Mouse (Mus musculus): ENCODE measurements around the gene Best1. TPM values are rescaled to one million over a fixed set of nuclear protein-coding genes. Genes with fewer than 3 reads are reported as not detected.

Gene Best1
- polyA plus RNA-seq, 1 experiment from 2014 or later = 0.94 TPM

DNA sequence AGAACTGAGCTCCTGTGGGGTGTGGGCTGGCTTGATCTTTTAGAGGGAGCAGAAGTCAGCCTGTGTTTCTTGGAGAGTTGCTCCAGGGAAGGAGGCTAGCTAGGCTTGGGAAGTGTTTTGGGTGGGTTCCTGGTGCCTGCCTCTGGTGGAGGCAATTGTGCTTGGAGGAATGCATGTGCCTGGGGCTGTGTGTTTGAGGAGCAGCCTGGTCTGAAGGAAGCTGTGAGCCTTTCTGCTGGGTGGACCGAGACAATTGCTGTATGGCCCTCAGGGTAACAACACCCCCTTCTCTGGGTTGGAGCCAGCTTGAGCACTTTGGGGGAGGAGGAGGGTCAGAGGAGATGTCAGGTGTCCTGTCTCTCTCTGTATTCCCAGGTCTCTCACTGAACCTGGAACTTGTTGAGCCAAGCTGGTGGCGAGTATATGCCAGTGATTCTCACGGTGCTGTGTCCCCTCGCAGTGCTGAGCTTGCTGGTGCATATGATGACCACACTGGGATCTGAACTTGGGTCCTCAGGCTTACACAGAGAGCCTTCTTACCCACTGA is 17.9 kb upstream of the Best1 start:
- H3K4me3 ChIP-seq = peak overlapping the region; percentile 55
- 69% methylated on average over 4 of the region's 4 CpGs for WGBS
- no peak overlapping the region for H3K27ac ChIP-seq
- H3K9ac ChIP-seq = 0 out of 2 replicates have a peak overlapping the region, but pooled peaks have one; percentile 63
- ATAC-seq (ENCODE audit: low FRiP score) = no peak
- H3K9me3 ChIP-seq (replicated peaks) = no peaks in the 10 kb centered on the region
- H3K4me1 ChIP-seq = peaks cover 25% of the 10 kb centered on the region; the same call in 1 of the 2 replicates
- H3K4me2 ChIP-seq (replicated peaks) = peak overlapping the region; percentile 85
- no peaks in the 10 kb centered on the region for H3K36me3 ChIP-seq
- peaks cover 8% of the 10 kb centered on the region for H3K27me3 ChIP-seq

DNA sequence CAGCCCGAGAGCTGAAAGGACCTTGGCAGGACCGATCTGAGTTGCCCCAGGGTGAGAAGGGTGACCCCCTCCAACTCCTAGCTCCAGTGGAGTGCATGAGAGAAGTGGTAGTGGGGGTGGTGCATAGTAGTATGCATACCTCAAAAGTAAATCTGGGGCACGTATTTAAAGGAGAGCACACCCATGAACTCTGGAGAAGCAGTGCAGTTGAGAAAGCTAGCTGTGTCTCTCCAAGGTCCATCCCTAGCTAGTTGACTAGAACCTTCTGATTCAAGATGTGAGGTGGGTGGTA is 17.0 kb upstream of the Best1 start:
- Histone ChIP-seq H3K9me3 (replicated peaks) (no peaks in the 10 kb centered on the region), H3K4me1 (peaks cover 28% of the 10 kb centered on the region), H3K4me3 (peak overlapping the region; percentile 55), H3K9ac (peak overlapping the region; percentile 63), H3K27ac (peak overlapping the region; percentile 76; the same call in 1 of the 2 replicates), H3K27me3 (peaks cover 8% of the 10 kb centered on the region), H3K36me3 (no peaks in the 10 kb centered on the region), H3K4me2 (replicated peaks) (peak overlapping the region; percentile 85)
- WGBS = 0% methylated on average over 3 of the region's 3 CpGs
- no peak; the same call in 1 of the 2 replicates for ATAC-seq (ENCODE audit: low FRiP score)

DNA sequence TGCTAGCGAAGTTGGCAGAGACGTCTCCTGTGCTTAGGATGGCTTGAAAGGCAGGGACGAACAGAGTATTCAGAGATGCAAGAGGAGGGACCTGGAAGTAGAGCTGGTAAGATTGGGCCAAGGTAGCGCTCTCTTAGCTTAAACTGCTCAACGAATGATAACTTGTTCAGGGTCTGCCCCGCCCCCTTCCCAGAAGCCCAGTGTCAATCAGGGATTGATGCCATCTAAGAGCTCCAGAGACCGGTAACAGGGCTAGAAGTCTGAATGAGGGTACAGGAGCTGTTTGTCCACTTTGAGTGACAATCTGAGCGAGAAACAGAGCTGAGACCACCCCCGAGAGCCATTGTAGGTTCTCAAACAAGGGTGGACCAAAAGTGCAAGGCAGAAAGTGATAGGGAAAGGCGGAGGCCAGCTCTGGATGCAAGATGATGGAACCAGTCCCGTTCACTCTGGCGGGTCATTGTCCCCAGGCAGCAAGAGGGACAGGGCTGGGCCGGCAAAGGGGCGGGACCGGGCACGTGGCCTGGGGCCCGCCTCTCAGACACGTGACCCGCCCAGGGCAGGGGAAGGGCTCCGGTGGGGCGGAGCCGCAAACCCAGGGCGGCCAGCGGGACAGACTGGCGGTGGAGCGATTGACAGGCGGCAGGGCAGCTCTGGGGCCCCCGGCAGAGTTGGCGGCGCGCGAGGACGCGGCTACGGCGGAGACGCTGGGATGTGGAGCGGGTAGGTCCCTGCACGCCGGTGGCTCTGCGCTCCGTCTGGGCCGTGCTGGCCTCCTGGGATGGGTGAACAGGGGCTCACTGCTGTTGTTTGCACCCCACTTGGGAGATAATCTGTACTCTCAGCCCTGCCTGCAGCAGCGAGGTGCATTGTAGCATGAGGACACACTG is 16.4 kb upstream of the Best1 start:
- peak overlapping the region; percentile 85 for H3K4me2 ChIP-seq (replicated peaks)
- peaks cover 32% of the 10 kb centered on the region for H3K4me1 ChIP-seq
- H3K36me3 ChIP-seq = no peaks in the 10 kb centered on the region
- H3K4me3 ChIP-seq = peak overlapping the region; percentile 55
- peaks cover 8% of the 10 kb centered on the region for H3K27me3 ChIP-seq
- no peaks in the 10 kb centered on the region for H3K9me3 ChIP-seq (replicated peaks)
- peak overlapping the region; percentile 76 for H3K27ac ChIP-seq
- peak overlapping the region; percentile 63 for H3K9ac ChIP-seq
- ATAC-seq (ENCODE audit: low FRiP score) = peak; percentile 97
- WGBS = 5% methylated on average over 43 of the region's 44 CpGs

DNA sequence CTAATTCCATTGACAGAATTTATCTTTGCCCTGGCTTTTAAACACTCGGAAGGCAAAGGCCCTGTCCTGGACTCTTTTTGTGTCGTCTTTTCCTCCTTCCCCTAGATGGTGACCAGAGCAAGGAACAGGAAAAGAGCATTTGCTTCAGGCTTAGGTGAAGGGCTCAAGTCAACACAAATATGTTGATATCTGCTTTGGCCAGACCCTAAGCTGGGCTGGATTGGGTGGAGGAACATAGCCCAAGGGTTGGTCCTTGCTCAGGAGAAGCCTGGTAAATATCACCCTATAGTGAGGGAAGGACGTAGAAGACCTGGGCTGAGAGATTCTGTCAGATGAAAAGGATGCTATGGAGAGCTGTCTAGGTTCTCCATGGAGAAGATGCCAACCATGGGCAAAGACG is 14.7 kb upstream of the Best1 start:
- no peak for ATAC-seq (ENCODE audit: low FRiP score)
- WGBS = 89% methylated on average over 4 of the region's 4 CpGs
- H3K9ac ChIP-seq = no peak overlapping the region
- no peaks in the 10 kb centered on the region for H3K9me3 ChIP-seq (replicated peaks)
- H3K4me3 ChIP-seq = no peak overlapping the region
- H3K36me3 ChIP-seq = no peaks in the 10 kb centered on the region
- H3K4me2 ChIP-seq (replicated peaks) = no peak overlapping the region
- H3K27me3 ChIP-seq = peaks cover 8% of the 10 kb centered on the region
- H3K4me1 ChIP-seq = peaks cover 31% of the 10 kb centered on the region
- no peak overlapping the region for H3K27ac ChIP-seq

DNA sequence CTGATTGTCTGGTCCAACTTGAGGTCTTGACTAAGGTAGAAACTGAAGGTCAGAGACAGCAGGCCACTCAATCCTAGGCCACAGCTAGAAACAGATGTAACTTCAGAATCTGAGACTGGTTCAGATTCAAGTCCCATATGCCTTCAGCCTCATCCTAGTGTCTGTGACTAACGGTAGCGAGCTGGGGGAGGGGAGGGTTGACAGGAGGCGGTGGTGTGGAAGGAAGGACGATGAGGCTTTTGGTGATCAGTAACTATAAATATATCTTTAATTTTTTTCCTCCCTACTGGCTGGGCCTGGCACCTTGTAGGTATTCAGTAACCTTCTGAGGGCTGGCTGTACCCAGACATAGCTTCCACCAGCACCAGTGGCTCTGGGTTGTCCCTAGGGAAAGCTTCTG is 14.0 kb upstream of the Best1 start:
- WGBS = 74% methylated on average over 4 of the region's 4 CpGs
- no peak overlapping the region for H3K9ac ChIP-seq
- peaks cover 31% of the 10 kb centered on the region for H3K4me1 ChIP-seq
- no peaks in the 10 kb centered on the region for H3K36me3 ChIP-seq
- H3K4me3 ChIP-seq = no peak overlapping the region
- H3K27ac ChIP-seq = no peak overlapping the region
- no peak overlapping the region for H3K4me2 ChIP-seq (replicated peaks)
- no peak for ATAC-seq (ENCODE audit: low FRiP score)
- no peaks in the 10 kb centered on the region for H3K9me3 ChIP-seq (replicated peaks)
- H3K27me3 ChIP-seq = peaks cover 8% of the 10 kb centered on the region

DNA sequence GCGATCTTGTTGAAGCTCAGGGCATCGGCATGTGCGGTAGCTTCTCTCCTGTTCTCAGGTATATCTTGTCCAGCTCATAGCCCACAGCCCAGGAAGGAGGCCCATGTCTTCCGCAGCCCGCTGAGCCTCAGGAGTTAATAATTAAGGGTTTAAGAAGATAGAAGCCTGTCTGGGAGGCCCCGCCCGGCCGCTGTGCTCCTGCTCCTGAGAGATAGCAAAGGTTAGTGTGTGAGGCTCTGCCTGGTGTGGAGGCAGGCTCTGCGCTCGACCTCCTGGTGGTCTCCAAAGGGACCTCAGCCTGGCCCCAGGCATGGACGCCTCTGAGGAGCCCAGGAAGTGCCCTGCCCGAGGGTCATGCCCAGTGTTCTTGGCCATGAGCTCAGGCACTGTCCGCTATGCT is 13.4 kb upstream of the Best1 start:
- Histone ChIP-seq H3K4me2 (replicated peaks) (no peak overlapping the region), H3K9me3 (replicated peaks) (no peaks in the 10 kb centered on the region), H3K27me3 (peaks cover 8% of the 10 kb centered on the region), H3K9ac (no peak overlapping the region), H3K27ac (no peak overlapping the region), H3K4me3 (no peak overlapping the region), H3K4me1 (peaks cover 31% of the 10 kb centered on the region), H3K36me3 (no peaks in the 10 kb centered on the region)
- WGBS = 73% methylated on average over 13 of the region's 13 CpGs
- no peak for ATAC-seq (ENCODE audit: low FRiP score)

DNA sequence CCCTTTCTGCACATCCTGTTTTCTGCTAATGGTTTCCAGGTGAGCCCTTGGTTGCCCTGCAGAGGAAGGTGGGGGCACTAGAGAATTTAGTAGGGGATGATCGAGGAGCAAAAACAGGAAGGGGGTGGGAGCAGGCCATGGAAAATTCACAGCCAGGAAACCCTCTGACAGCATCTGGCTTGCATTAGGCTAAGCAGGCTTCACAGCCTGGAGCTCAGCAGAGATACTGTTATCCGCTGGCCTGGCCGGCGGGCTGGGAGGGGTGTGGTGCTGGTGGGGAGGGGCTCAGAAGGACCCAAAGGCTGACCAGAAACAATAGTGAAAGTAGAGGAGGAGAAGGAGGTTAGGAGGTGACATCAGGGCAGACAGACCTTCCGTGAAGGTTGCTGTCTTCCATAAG is 12.5 kb upstream of the Best1 start:
- no peak for ATAC-seq (ENCODE audit: low FRiP score)
- WGBS = 70% methylated on average over 5 of the region's 5 CpGs
- Histone ChIP-seq H3K4me3 (no peak overlapping the region), H3K4me2 (replicated peaks) (no peak overlapping the region), H3K27ac (no peak overlapping the region), H3K36me3 (no peaks in the 10 kb centered on the region), H3K9me3 (replicated peaks) (no peaks in the 10 kb centered on the region), H3K4me1 (peaks cover 25% of the 10 kb centered on the region), H3K9ac (no peak overlapping the region; the same call in 1 of the 2 replicates), H3K27me3 (peaks cover under 1% of the 10 kb centered on the region; the same call in 1 of the 2 replicates)

DNA sequence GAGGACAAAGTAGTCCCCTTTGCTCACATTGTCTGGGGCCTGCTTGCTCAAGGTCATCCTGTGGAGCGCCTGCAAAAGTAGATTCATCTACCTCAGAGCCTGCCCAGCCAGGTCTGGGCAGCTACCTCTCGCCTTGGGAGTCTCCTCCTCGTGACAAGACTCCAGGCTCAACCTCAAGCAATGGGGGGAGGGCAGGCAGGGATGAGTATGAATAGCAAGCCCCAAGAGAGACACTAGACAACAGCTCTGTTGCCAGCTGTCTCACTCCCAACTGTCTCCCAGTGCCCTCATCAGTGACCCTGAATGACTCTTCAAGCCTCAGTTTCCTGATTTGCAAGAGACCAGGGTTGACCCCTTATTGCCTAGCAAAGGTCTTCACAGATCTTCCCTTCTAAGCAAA is 11.9 kb upstream of the Best1 start:
- H3K4me2 ChIP-seq (replicated peaks) = no peak overlapping the region
- no peak overlapping the region for H3K4me3 ChIP-seq
- H3K27me3 ChIP-seq = no peaks in the 10 kb centered on the region
- H3K9ac ChIP-seq = no peak overlapping the region; the same call in 1 of the 2 replicates
- peak overlapping the region; percentile 71 for H3K27ac ChIP-seq
- H3K9me3 ChIP-seq (replicated peaks) = no peaks in the 10 kb centered on the region
- H3K36me3 ChIP-seq = no peaks in the 10 kb centered on the region
- 44% methylated on average over 3 of the region's 3 CpGs for WGBS
- no peak for ATAC-seq (ENCODE audit: low FRiP score)
- H3K4me1 ChIP-seq = peaks cover 21% of the 10 kb centered on the region

DNA sequence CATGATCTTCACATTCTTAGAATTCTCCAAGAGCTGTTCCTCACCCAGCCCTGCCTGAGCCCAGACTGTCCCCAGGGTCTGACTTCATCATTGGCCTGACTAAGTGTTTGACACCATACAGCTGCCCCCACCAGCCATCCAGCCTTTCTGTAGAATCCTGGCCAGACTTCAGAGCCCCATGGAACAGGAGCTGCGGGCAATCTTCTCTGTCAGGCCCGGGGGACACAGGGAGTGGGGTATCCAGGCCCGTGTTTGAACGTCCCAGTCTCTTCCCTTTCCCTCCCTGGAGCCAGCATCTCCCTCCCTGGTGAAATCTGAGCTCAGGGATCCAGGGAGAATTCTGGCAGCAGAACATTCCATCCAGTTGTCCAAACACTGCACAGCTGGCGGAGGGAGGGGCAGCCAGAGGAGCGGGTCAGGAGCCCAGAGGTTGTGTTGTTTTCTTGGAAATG is 11.4 kb upstream of the Best1 start:
- Histone ChIP-seq H3K4me3 (no peak overlapping the region), H3K9ac (no peak overlapping the region), H3K36me3 (no peaks in the 10 kb centered on the region), H3K27me3 (no peaks in the 10 kb centered on the region), H3K4me2 (replicated peaks) (no peak overlapping the region), H3K9me3 (replicated peaks) (no peaks in the 10 kb centered on the region), H3K27ac (peak overlapping the region; percentile 69; the same call in 1 of the 2 replicates), H3K4me1 (peaks cover 19% of the 10 kb centered on the region)
- 53% methylated on average over 6 of the region's 6 CpGs for WGBS
- no peak for ATAC-seq (ENCODE audit: low FRiP score)

DNA sequence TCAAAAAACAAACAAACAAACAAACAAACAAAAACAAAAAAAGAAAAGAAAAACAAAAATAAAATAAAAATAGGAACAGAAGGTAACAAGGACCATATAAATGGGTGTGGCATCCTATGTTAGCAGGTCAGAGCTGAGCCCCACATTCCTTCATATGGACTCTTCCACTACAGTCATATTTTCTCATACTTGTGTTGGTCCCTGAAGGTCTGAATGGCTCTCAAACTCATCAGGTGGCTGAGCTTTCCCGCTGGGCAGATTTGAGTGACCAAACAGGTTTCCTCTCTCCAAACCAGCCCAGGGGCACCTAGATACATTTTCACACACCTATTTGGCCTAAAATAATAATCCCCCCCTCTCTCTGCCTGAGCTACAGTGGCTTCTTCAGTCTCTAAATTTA is 10.0 kb upstream of the Best1 start:
- H3K27me3 ChIP-seq = no peaks in the 10 kb centered on the region
- no peaks in the 10 kb centered on the region for H3K36me3 ChIP-seq
- WGBS = 86% methylated on average over 1 of the region's 1 CpGs
- no peak overlapping the region for H3K9ac ChIP-seq
- no peak for ATAC-seq (ENCODE audit: low FRiP score)
- no peak overlapping the region for H3K4me2 ChIP-seq (replicated peaks)
- no peaks in the 10 kb centered on the region for H3K9me3 ChIP-seq (replicated peaks)
- peaks cover 14% of the 10 kb centered on the region for H3K4me1 ChIP-seq
- no peak overlapping the region for H3K4me3 ChIP-seq
- H3K27ac ChIP-seq = no peak overlapping the region

DNA sequence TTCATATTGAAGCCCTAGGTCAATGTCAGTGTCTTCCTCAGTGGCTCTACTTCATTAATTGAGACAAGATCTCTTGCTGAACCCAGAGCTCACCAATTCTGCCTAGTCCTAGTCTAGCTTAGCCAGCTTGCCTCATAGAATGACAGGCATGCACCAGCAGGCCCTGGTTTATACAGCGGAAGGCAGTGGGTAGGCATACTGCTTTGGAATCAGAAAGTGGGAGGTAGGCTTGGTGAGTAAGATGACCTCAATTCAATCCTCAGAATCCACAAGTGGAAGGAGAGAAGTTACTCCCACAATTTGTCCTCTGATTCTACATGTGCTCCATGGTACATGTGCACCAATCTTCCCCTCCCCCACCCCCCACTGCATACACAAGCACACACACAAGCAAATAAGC is 2.3 kb upstream of the Best1 start:
- Histone ChIP-seq H3K36me3 (no peaks in the 10 kb centered on the region), H3K4me2 (replicated peaks) (no peak overlapping the region), H3K27me3 (no peaks in the 10 kb centered on the region), H3K4me1 (no peaks in the 10 kb centered on the region), H3K4me3 (no peak overlapping the region), H3K27ac (no peak overlapping the region), H3K9ac (no peak overlapping the region), H3K9me3 (replicated peaks) (no peaks in the 10 kb centered on the region)
- ATAC-seq (ENCODE audit: low FRiP score) = no peak
- 94% methylated on average over 1 of the region's 1 CpGs for WGBS

DNA sequence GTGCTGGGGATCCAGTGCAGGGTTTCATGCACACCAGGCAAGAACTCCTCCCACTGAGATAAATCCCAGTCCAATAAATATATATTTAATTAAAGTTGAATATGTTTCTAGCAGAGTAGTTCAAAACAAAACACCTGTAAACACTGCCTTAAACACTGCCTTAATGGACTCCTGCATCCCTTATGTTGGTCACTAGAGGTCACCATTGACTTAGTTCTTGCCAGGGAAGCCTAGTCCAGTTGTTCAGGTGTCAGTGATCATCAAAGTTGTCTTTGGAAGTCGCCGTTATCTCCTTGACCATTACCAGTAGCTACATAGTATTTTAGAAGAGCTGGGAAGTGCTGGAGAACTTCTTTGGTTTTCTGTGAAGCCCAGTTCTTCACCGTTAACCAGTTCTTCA is 1.1 kb downstream of the Best1 start:
- no peak overlapping the region for H3K4me3 ChIP-seq
- H3K4me2 ChIP-seq (replicated peaks) = no peak overlapping the region
- ATAC-seq (ENCODE audit: low FRiP score) = no peak
- WGBS = 22% methylated on average over 3 of the region's 3 CpGs
- H3K36me3 ChIP-seq = no peaks in the 10 kb centered on the region
- H3K27me3 ChIP-seq = 0 out of 2 replicates have a peak, but pooled peaks cover 4% of the 10 kb centered on the region
- H3K4me1 ChIP-seq = no peaks in the 10 kb centered on the region
- H3K9me3 ChIP-seq (replicated peaks) = no peaks in the 10 kb centered on the region
- H3K27ac ChIP-seq = no peak overlapping the region
- H3K9ac ChIP-seq = no peak overlapping the region
